Mouse (Mus musculus) thymus, adult 2 months (tissue): ENCODE measurements around the gene Klhl2.

Experiments
- CTCF ChIP-seq: fragments of 200-500 bp; IDR thresholded peaks from 2 replicates; pipeline ENCODE4 v1.5.1; 2012; ENCODE audit warnings: mild to moderate bottlenecking, control low read depth, low read length, moderate library complexity, borderline replicate concordance; ENCODE audit not compliant: control insufficient read depth, poor library complexity, insufficient read depth; ENCODE audit errors: extremely low read depth
- POLR2A ChIP-seq: fragments of 200-500 bp; IDR thresholded peaks from 2 replicates; pipeline ENCODE4 v1.6.1; 2012; ENCODE audit warnings: mild to moderate bottlenecking, low read length, control low read depth, moderate library complexity; ENCODE audit not compliant: control insufficient read depth, poor library complexity, insufficient read depth; ENCODE audit errors: extremely low read depth

DNA sequence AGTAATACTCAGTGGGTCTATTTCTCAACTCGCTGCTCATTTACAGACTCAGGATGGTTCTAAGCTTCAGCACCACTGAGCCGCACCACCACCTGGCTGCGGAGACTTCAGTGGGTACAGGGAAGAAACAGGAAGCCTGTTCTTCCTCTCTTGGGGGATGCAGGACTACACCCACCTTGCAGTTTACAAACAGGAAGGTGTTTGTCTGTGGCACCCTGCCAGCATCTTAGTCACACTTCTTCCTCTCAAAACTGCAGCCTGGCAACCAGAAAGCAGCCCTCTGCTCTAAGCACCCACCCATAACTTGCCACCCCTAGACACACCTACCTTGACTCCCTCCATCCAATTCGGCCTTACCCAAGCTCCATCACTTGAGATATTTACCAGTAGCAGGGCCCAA, 61.1 kb downstream of the Klhl2 start:
- TF ChIP-seq CTCF (no peak), POLR2A (no peak)
